Mouse (Mus musculus) kidney, embryonic 16.5 days (tissue): ENCODE data around the gene Itpr1. TPM values are rescaled to one million over a fixed set of nuclear protein-coding genes. Genes with fewer than 3 reads are reported as not detected.

Source experiments
- ATAC-seq: fragments of 200-750 bp; cut with Nextera tagmentation; 2 replicates; pipeline ENCODE4 v1.8.0; 2017; ENCODE audit warnings: moderate TSS enrichment; ENCODE audit not compliant: low FRiP score, low TSS enrichment
- H3K27ac ChIP-seq: fragments of 300-500 bp; sonication (generic); 2 replicates; pipeline ENCODE4 v1.5.1; 2014; ENCODE audit warnings: low read length
- H3K27me3 ChIP-seq: fragments of 300-500 bp; sonication (generic); 2 replicates; pipeline ENCODE4 v1.6.1; 2014; ENCODE audit warnings: low read length, control low read depth, mixed read lengths; ENCODE audit not compliant: insufficient read depth
- H3K36me3 ChIP-seq: fragments of 300-500 bp; sonication (generic); 2 replicates; pipeline ENCODE4 v1.6.1; 2014; ENCODE audit warnings: low read length, control low read depth, mixed read lengths; ENCODE audit not compliant: insufficient read depth
- H3K4me1 ChIP-seq: fragments of 300-500 bp; sonication (generic); 2 replicates; pipeline ENCODE4 v1.6.1; 2014; ENCODE audit warnings: low read length, control low read depth, mixed read lengths; ENCODE audit not compliant: insufficient read depth
- H3K4me2 ChIP-seq: fragments of 300-500 bp; sonication (generic); replicated peaks from 2 replicates; pipeline ENCODE4 v1.6.1; 2014; ENCODE audit warnings: low read depth, low read length
- H3K4me3 ChIP-seq: fragments of 300-500 bp; sonication (generic); 2 replicates; pipeline ENCODE4 v1.5.1; 2014; ENCODE audit warnings: mild to moderate bottlenecking, low read length
- H3K9ac ChIP-seq: fragments of 300-500 bp; sonication (generic); replicated peaks from 2 replicates; pipeline ENCODE4 v1.6.1; 2014; ENCODE audit warnings: low read length
- H3K9me3 ChIP-seq: fragments of 300-500 bp; sonication (generic); 2 replicates; pipeline ENCODE4 v1.6.1; 2016; ENCODE audit warnings: low read length, control low read depth
- WGBS: fragments of 180-500 bp; shearing (Covaris S2); extraction: QIAGEN DNeasy Blood & Tissue Kit; methylation state at CpG from one replicate; pipeline ENCODE4 v1.1.7; 2014; 5-methylcytosine and 5-hydroxymethylcytosine counted together
- polyA plus RNA-seq: library from polyadenylated mRNA; unstranded; fragments of >200 nt; fragmentation: Nextera tagmentation; extraction: Ambion mirVana; gene quantifications from 2 replicates; pipeline ENCODE4 v1.2.1, GENCODE M21; 2015

Gene Itpr1
- polyA plus RNA-seq, 1 experiment from 2014 or later, result 24.6 TPM

GRCm38 (mm10) chr6:108538406-108538805 lies 325.5 kb downstream of the Itpr1 start:
- Histone ChIP-seq H3K9me3 (no peaks in the 10 kb centered on the region), H3K27me3 (no peaks in the 10 kb centered on the region), H3K4me2 (no peak overlapping the region), H3K27ac (no peak overlapping the region), H3K4me1 (peaks cover 17% of the 10 kb centered on the region), H3K4me3 (no peak overlapping the region), H3K36me3 (peaks cover 5% of the 10 kb centered on the region; the same call in 1 of the 2 replicates), H3K9ac (no peak overlapping the region)
- ATAC-seq, result no peak
- 82% methylated on average over 4 of the region's 4 CpGs for WGBS

- Histone ChIP-seq H3K9me3 (no peaks in the 10 kb centered on the region), H3K4me1 (peaks cover 6% of the 10 kb centered on the region), H3K27ac (no peak overlapping the region), H3K9ac (no peak overlapping the region), H3K4me2 (no peak overlapping the region), H3K27me3 (no peaks in the 10 kb centered on the region), H3K36me3 (peaks cover 5% of the 10 kb centered on the region; the same call in 1 of the 2 replicates), H3K4me3 (no peak overlapping the region)
- 84% methylated on average over 6 of the region's 6 CpGs for WGBS
- ATAC-seq, result no peak
Observed at GRCm38 (mm10) chr6:108540441-108540840, 327.5 kb downstream of the Itpr1 start.

GRCm38 (mm10) chr6:108544917-108545316 lies 332.0 kb downstream of the Itpr1 start:
- Histone ChIP-seq H3K4me1 (0 out of 2 replicates have a peak, but pooled peaks cover 5% of the 10 kb centered on the region), H3K4me2 (no peak overlapping the region), H3K27ac (no peak overlapping the region), H3K27me3 (no peaks in the 10 kb centered on the region), H3K36me3 (peaks cover 5% of the 10 kb centered on the region; the same call in 1 of the 2 replicates), H3K9ac (no peak overlapping the region), H3K4me3 (no peak overlapping the region), H3K9me3 (no peaks in the 10 kb centered on the region)
- 65% methylated on average over 7 of the region's 7 CpGs for WGBS
- no peak for ATAC-seq

- Histone ChIP-seq H3K27ac (no peak overlapping the region), H3K4me2 (no peak overlapping the region), H3K9ac (no peak overlapping the region), H3K4me1 (0 out of 2 replicates have a peak, but pooled peaks cover 5% of the 10 kb centered on the region), H3K9me3 (no peaks in the 10 kb centered on the region), H3K4me3 (no peak overlapping the region), H3K36me3 (peaks cover 5% of the 10 kb centered on the region; the same call in 1 of the 2 replicates), H3K27me3 (no peaks in the 10 kb centered on the region)
- 79% methylated on average over 5 of the region's 5 CpGs for WGBS
- no peak for ATAC-seq
Observed at GRCm38 (mm10) chr6:108545464-108545863, 332.6 kb downstream of the Itpr1 start.

GRCm38 (mm10) chr6:108548413-108548812 lies 335.5 kb downstream of the Itpr1 start:
- no peak overlapping the region for H3K27ac ChIP-seq
- 90% methylated on average over 3 of the region's 3 CpGs for WGBS
- ATAC-seq, result no peak

GRCm38 (mm10) chr6:108549495-108549935 lies 336.6 kb downstream of the Itpr1 start:
- H3K27ac ChIP-seq, result no peak overlapping the region
- ATAC-seq, result peak; percentile 54; the same call in 1 of the 2 replicates
- H3K9me3 ChIP-seq, result no peaks in the 10 kb centered on the region
- H3K4me2 ChIP-seq, result no peak overlapping the region
- no peak overlapping the region for H3K9ac ChIP-seq
- H3K4me1 ChIP-seq, result 0 out of 2 replicates have a peak, but pooled peaks cover 5% of the 10 kb centered on the region
- WGBS, result 48% methylated on average over 6 of the region's 6 CpGs
- H3K27me3 ChIP-seq, result no peaks in the 10 kb centered on the region
- no peak overlapping the region for H3K4me3 ChIP-seq
- H3K36me3 ChIP-seq, result peaks cover 10% of the 10 kb centered on the region; the same call in 1 of the 2 replicates

More at GRCm38 (mm10) chr6:108548413-108548812, 335.5 kb downstream of the Itpr1 start:
- no peak overlapping the region for H3K4me3 ChIP-seq
- no peak overlapping the region for H3K4me2 ChIP-seq
- no peak overlapping the region for H3K9ac ChIP-seq
- 0 out of 2 replicates have a peak, but pooled peaks cover 5% of the 10 kb centered on the region for H3K4me1 ChIP-seq
- no peaks in the 10 kb centered on the region for H3K27me3 ChIP-seq
- H3K36me3 ChIP-seq, result peaks cover 10% of the 10 kb centered on the region; the same call in 1 of the 2 replicates
- H3K9me3 ChIP-seq, result no peaks in the 10 kb centered on the region

GRCm38 (mm10) chr6:108551725-108552620 lies 339.1 kb downstream of the Itpr1 start:
- H3K4me1 ChIP-seq, result 0 out of 2 replicates have a peak, but pooled peaks cover 5% of the 10 kb centered on the region
- no peak overlapping the region for H3K27ac ChIP-seq
- WGBS, result 82% methylated on average over 12 of the region's 12 CpGs
- no peak overlapping the region for H3K4me3 ChIP-seq
- H3K9me3 ChIP-seq, result no peaks in the 10 kb centered on the region
- no peaks in the 10 kb centered on the region for H3K27me3 ChIP-seq
- no peak overlapping the region for H3K4me2 ChIP-seq
- peaks cover 10% of the 10 kb centered on the region; the same call in 1 of the 2 replicates for H3K36me3 ChIP-seq
- no peak overlapping the region for H3K9ac ChIP-seq
- no peak for ATAC-seq

- Histone ChIP-seq H3K9ac (no peak overlapping the region), H3K4me1 (0 out of 2 replicates have a peak, but pooled peaks cover 5% of the 10 kb centered on the region), H3K9me3 (no peaks in the 10 kb centered on the region), H3K4me3 (no peak overlapping the region), H3K27me3 (no peaks in the 10 kb centered on the region), H3K27ac (no peak overlapping the region), H3K4me2 (no peak overlapping the region), H3K36me3 (peaks cover 10% of the 10 kb centered on the region; the same call in 1 of the 2 replicates)
- WGBS, result 89% methylated on average over 3 of the region's 3 CpGs
- ATAC-seq, result no peak
Observed at GRCm38 (mm10) chr6:108553013-108553412, 340.1 kb downstream of the Itpr1 start.

- H3K4me2 ChIP-seq, result no peak overlapping the region
- ATAC-seq, result no peak
- H3K27me3 ChIP-seq, result no peaks in the 10 kb centered on the region
- H3K27ac ChIP-seq, result no peak overlapping the region
- peaks cover 10% of the 10 kb centered on the region; the same call in 1 of the 2 replicates for H3K36me3 ChIP-seq
- H3K4me3 ChIP-seq, result no peak overlapping the region
- no peaks in the 10 kb centered on the region for H3K9me3 ChIP-seq
- H3K9ac ChIP-seq, result no peak overlapping the region
- 90% methylated on average over 4 of the region's 4 CpGs for WGBS
- 0 out of 2 replicates have a peak, but pooled peaks cover 5% of the 10 kb centered on the region for H3K4me1 ChIP-seq
Observed at GRCm38 (mm10) chr6:108553536-108553935, 340.6 kb downstream of the Itpr1 start.
